Mouse (Mus musculus): Measurements from ENCODE around the gene D930048N14Rik.
"Not testable (repeated sequence)": the region's sequence is repeated elsewhere in the genome, so short reads cannot be mapped to it uniquely, and the experiment has no call there.

D930048N14Rik gene

DNA sequence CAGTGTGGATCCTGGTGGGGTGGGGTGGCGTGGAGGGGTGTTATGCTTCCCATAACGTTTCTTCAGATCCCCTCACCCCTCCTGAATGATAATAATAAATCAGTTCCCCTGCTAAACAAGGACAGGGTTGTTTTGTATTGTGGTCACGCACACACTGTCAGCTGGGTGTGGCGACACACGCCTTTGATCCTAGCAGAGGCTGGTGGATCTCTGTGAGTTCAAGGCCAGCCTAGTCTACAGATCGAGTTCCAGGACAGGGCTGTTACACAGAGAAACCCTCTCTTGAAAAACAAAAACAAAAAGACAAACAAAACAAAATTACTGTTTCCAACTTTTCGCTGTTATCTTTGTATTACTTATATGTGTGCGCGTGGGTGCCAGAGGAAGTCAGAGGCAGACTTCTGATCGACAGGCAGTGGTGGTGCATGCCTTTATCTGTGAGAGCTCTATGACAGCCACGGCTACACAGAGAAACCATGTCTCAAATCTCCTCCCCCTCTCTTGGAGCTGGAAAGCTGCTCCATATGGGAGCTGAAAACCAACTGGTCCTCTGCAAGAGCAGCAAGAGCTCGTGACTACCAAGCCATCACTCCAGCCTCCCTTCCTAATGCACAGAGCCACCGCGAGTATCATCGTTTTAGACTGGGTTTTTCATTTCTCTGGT is 21.0 kb upstream of the D930048N14Rik start:
- DNase-seq: no peak

DNA sequence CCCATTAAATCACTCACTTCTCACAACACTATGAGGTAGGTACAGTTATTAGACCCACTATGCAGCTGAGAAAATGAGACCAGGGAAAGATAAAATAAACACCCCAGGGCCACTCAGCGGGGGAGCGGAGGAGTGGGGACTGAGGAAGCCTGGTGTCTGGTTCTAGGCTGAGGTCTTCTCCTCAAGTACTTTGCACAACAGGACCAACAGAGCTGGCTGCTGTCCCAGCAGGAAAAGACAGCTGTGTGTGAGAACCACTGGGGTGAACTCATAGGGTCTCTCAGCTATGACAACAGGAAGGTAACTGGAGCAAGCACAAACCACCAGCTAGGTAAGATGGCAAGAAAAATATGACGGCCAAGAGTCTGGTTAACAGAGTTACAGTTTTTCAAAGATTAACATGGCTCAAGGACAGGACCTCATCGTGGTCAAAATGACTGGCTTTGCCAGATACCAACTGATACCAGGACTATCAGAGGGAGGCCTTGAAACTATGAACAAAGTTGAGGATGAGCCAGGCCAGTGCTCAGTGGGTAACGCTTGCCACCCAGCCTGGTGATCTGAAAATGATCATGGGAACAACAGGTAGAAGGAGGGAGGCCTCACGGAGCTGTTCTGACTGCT is 18.5 kb upstream of the D930048N14Rik start:
- no peak for DNase-seq

- not testable (repeated sequence) for DNase-seq
These were observed 17.6 kb upstream of the D930048N14Rik start for GRCm38 (mm10) chr11:51633200-51633599.

- no peak for DNase-seq
These were observed 17.0 kb upstream of the D930048N14Rik start for GRCm38 (mm10) chr11:51633721-51634120.

- DNase-seq: no peak
These were observed 15.6 kb upstream of the D930048N14Rik start for GRCm38 (mm10) chr11:51635127-51635524.

DNA sequence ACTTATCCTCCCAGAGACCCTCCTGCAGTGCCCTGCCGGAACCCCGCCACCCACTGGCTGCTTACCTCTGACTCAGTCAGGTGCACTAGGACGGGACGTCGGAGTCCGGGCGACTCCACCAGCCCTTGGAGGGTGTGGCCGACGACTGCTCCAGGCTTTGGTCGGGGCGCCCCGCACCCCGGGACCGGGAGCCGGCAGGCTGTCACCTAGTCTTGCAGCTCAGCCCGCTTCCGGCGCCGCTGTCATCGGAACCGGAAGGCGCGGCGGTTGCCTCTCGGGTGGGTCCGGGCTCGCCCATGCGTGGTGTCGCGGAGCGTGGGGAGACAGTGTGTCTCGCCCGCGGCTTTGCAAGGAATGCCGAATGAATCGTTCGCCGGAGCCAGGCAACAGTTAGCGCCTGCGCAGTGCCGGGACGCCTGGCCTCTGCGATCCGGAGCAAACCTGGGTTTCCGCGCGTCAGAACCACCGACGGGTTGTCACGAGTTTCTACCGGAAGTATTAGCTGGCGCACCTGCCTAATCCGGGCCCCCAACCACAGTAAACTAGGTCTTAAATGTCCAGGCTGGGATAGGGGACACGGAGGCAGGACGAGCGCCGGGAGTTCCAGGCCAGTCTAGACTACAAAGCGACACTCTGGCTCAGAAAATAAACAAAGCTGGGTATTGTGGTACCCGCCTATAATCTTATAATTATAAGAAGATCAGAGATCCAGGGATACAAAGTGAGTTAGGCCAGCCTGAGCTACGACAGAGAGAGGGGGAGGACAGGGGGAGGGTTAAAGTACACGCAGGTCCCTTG is 15.0 kb upstream of the D930048N14Rik start, which contains the start of gene Rmnd5b:
Rmnd5b (minus strand) TSS at position 372 of the 798 bp plus-strand sequence.
- DNase-seq: peak; percentile 90

- peak; percentile 76 for DNase-seq
These were observed 14.4 kb upstream of the D930048N14Rik start for GRCm38 (mm10) chr11:51636323-51636684.

- no peak for DNase-seq
These were observed 12.8 kb upstream of the D930048N14Rik start for GRCm38 (mm10) chr11:51637971-51638414.

DNA sequence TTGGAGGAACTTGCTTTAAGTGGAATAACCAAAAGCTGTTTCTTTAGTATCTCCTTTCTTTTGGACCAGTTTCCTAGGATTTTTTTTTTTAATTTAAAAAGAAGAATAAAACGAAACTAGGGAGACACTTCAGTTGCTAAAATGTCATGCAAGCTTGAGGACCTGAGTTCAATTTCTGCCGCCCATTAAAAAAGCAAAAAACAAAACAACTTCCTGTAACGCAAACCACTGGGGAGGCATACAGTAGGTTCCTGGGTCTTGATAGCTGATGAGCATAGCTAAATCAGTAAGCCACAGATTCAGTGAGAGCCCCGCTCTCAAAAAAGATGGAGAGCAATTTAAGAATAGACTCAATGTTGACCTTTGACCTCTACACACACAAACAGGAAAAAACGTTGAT is 12.3 kb upstream of the D930048N14Rik start:
- DNase-seq: peak; percentile 8

DNA sequence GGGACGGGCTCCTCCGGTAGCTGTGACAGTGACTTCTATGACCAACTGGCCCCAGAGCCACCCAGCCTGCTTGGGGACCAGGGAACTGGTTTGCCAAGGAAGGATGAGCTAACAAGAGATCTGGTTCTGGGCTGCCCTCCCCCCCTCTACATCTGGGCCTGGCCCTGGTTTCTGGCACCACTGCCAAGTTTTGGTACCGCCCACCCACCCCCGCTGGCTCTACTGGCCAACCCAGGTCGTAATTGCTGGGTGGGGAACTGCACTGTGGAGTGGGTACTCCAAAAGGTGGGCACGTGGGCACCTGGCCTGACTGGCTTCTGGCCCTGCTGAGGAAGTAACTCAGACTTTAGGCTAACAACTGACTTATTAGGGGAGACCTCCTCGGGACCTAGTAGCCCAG is 10.0 kb upstream of the D930048N14Rik start:
- DNase-seq: peak; percentile 17

- peak; percentile 41 for DNase-seq
These were observed 7.6 kb upstream of the D930048N14Rik start for GRCm38 (mm10) chr11:51643202-51643601.

DNA sequence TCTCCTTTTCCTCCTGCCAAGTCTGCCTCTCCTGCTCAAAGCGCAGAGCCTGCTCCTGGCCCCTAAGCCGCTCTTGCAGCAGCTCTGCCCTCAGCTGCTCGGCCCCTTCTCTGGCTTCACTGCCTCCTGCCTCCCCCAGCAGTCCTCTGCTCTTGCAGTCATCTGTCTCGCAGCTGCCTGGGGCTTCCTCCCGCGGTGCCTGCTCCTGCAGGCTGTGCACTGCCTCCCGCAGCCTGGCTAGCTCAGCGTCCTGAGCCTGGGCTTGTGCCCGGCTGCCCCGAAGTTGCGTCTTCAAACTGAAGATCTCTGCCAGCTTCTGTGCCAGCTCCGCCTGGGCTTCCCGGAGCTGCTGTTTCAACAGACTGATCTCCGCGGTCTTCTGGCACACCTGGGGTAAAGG is 7.0 kb upstream of the D930048N14Rik start:
- peak; percentile 60 for DNase-seq

DNA sequence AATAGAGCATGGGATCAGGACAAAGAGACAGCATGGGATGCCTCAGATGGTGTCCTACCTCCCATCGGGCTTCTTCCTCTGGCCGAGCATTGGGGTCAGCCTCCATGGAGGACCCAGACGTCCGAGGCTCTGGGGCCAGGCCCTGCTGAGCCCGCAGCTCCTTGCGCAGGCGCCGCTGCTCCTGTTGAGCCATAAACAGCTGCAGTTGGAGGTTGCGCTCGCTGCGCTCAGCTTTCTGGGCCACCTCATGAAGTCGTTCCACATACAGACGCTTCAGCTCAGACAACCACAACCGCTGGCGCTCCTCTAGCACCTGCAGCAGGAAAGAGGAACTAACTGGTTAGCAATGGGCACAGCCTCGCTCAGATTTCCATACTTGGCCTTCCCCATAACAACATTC is 6.5 kb upstream of the D930048N14Rik start:
- DNase-seq: peak; percentile 8

GRCm38 (mm10) chr11:51645293-51645692 is 5.5 kb upstream of the D930048N14Rik start:
- DNase-seq: peak; percentile 23

GRCm38 (mm10) chr11:51646245-51646644 is 4.5 kb upstream of the D930048N14Rik start:
- no peak for DNase-seq

DNA sequence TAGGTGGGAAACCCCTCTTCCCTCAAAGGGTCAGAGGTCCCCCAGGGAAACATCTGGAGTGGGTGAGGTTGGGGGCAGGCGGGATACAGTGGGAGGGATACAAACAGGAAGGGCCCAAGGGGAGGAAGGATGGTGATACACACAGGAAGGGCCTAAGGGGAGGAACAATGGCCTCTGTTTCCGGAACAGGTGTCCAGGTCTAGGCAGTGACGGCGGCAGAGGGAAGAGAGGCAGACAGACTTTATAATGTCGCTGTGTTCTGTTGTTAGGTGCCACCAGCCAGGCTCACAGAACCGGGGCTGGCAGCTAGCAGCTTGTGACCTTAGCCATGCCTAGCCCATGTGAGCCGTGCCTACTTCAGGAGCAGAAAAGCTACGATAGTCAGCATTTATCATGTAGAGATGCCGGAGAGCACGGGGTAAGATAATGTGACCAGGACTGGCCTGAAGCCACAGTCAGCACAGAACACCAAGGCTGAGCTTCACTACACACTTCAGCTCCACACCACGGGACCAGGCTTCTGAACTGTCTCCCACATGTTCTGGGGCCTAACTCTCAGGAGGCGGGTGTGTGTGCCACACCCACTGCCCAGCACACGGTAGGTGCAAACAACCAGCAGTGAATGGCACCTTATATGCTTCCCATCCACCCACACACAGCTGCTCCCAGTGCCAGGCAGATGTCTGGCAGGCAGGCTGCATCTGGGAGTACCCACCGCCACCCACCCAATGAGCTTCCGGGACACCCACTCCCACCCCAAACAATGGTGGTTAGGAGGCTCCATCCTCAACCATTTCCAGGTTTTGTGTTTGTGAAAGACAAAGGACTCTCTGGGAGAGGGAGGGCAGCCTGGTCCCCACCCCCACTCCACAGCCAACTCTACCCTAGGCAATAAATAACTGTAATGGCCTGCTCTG is 3.7 kb upstream of the D930048N14Rik start:
- peak; percentile 10 for DNase-seq

GRCm38 (mm10) chr11:51648566-51648965 is 2.2 kb upstream of the D930048N14Rik start:
- DNase-seq: peak; percentile 26

DNA sequence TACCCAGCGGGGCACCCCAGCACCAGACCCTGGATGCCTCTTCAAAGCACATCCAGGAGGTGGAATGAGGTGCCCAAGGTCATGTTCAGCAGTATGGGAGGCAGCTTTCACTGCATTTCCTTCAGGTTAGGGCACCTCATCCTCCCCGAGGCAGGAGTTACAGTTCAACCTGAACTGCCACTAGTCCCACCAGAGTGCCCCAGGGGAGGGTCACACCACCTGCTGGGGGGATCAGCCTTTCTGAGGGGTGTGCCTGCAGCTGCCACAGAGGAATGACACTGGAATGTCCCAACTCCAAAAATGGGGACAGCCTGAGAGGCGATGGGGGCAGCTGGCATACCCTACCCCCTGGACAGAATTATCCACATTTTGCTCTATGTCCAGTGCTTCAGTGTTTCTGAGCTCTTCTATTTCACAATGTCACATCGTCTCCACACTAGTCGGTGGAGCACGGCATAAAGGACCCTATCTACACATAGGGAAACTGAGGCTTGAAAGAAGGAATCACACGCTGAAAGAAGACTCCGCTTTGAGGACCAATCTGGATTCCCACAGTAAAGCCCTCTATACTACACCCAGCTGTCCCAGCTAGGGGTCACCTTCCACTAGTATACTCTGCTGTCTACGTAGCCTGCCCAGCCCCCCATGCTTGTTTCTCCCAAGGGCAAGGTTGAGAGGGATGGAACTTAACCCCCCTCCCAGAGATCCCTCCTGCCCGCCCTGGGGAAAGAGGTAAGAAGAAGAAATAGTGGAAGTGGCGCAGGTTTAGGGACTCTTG is 1.5 kb upstream of the D930048N14Rik start:
- peak; percentile 20 for DNase-seq

- DNase-seq: no peak
These were observed 910 bp upstream of the D930048N14Rik start for GRCm38 (mm10) chr11:51649889-51650199.

GRCm38 (mm10) chr11:51650261-51650660 is 493 bp upstream of the D930048N14Rik start:
- peak; percentile 22 for DNase-seq

DNA sequence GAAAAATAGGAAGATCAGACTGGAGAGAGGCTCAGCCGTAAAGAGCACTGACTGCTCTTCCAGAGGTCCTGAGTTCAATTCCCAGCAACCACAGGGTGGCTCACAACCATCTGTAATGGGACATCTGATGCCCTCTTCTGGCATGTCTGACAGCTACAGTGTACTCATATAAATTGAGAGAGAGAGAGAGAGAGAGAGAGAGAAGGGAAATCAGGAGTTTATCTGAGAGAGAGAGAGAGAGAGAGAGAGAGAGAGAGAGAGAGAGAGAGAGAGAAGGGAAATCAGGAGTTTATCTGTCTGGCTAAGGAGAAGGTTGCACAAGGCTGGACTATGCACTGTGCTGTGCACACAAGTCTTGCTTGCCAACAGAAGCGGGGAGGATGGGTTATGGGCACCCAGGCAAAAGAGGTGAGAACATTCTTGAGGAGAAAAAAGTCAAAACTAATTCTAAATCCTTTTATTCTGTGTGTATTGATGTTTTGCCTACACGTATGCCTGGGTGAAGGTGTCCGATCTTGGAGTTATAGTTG is 2.2 kb downstream of the D930048N14Rik start:
- DNase-seq: no peak

- no peak for DNase-seq
These were observed 3.0 kb downstream of the D930048N14Rik start for GRCm38 (mm10) chr11:51653736-51654135.

All from cerebellum, adult 9-10 months (tissue).